Mouse (Mus musculus): ENCODE results near the gene Slc41a1. TPM values are rescaled to one million over a fixed set of nuclear protein-coding genes. Genes with fewer than 3 reads are reported as not detected.
"Not testable (repeated sequence)": the region's sequence is repeated elsewhere in the genome, so short reads cannot be mapped to it uniquely, and the experiment has no call there.

Gene Slc41a1
- total and polyA plus RNA-seq, 2 experiments = 1.5 to 5.8 TPM

GRCm38 (mm10) chr1:131812006-131812405 lies 15.3 kb upstream of the Slc41a1 start:
- Histone ChIP-seq H3K27me3 (ENCODE audit: control insufficient read depth, insufficient read depth, low read length) (no peaks in the 10 kb centered on the region), H3K4me1 (ENCODE audit: control insufficient read depth, insufficient read depth, low read length) (peaks cover 10% of the 10 kb centered on the region), H3K9ac (ENCODE audit: low read depth, low read length) (no peak overlapping the region), H3K4me3 (ENCODE audit: insufficient read depth, low read depth, low read length) (no peak overlapping the region), H3K27ac (replicated peaks; ENCODE audit: insufficient read depth, low read depth, low read length) (peak overlapping the region; percentile 77), H3K36me3 (ENCODE audit: control insufficient read depth, insufficient read depth, low read length) (peaks cover 34% of the 10 kb centered on the region), H3K79me2 (ENCODE audit: control insufficient read depth, insufficient read depth, low read length) (no peaks in the 10 kb centered on the region)
- no peak for DNase-seq (ENCODE audit: extremely low read depth, low read depth, low spot score)
- TF ChIP-seq POLR2A (IDR thresholded peaks at IDR 0.05; ENCODE audit: extremely low read depth, insufficient read depth, low read length) = no peak
- TF ChIP-seq CTCF (IDR thresholded peaks at IDR 0.05; ENCODE audit: low read depth, low read length) = no peak
- WGBS = 80% methylated on average over 9 of the region's 9 CpGs

GRCm38 (mm10) chr1:131812631-131813295 lies 14.5 kb upstream of the Slc41a1 start:
- TF ChIP-seq POLR2A (IDR thresholded peaks at IDR 0.05; ENCODE audit: extremely low read depth, insufficient read depth, low read length) (no peak), CTCF (IDR thresholded peaks at IDR 0.05; ENCODE audit: low read depth, low read length) (no peak)
- Histone ChIP-seq H3K9ac (ENCODE audit: low read depth, low read length) (no peak overlapping the region), H3K36me3 (ENCODE audit: control insufficient read depth, insufficient read depth, low read length) (peaks cover 39% of the 10 kb centered on the region), H3K4me3 (ENCODE audit: insufficient read depth, low read depth, low read length) (no peak overlapping the region), H3K4me1 (ENCODE audit: control insufficient read depth, insufficient read depth, low read length) (peaks cover 10% of the 10 kb centered on the region), H3K27ac (replicated peaks; ENCODE audit: insufficient read depth, low read depth, low read length) (peak overlapping the region; percentile 77), H3K27me3 (ENCODE audit: control insufficient read depth, insufficient read depth, low read length) (no peaks in the 10 kb centered on the region), H3K79me2 (ENCODE audit: control insufficient read depth, insufficient read depth, low read length) (no peaks in the 10 kb centered on the region)
- peak; percentile 97 for DNase-seq (ENCODE audit: extremely low read depth, low read depth, low spot score)
- WGBS = 30% methylated on average over 9 of the region's 9 CpGs

- 81% methylated on average over 4 of the region's 4 CpGs for WGBS
- DNase-seq (ENCODE audit: extremely low read depth, low read depth, low spot score) = no peak
- no peak overlapping the region for H3K27ac ChIP-seq (replicated peaks; ENCODE audit: insufficient read depth, low read depth, low read length)
Measured at GRCm38 (mm10) chr1:131813731-131814130, 13.6 kb upstream of the Slc41a1 start.

GRCm38 (mm10) chr1:131814191-131814590 lies 13.1 kb upstream of the Slc41a1 start:
- TF ChIP-seq CTCF (IDR thresholded peaks at IDR 0.05; ENCODE audit: low read depth, low read length) (no peak), POLR2A (IDR thresholded peaks at IDR 0.05; ENCODE audit: extremely low read depth, insufficient read depth, low read length) (no peak)

More at GRCm38 (mm10) chr1:131813731-131814130, 13.6 kb upstream of the Slc41a1 start:
- Histone ChIP-seq H3K79me2 (ENCODE audit: control insufficient read depth, insufficient read depth, low read length) (no peaks in the 10 kb centered on the region), H3K4me3 (ENCODE audit: insufficient read depth, low read depth, low read length) (no peak overlapping the region), H3K9ac (ENCODE audit: low read depth, low read length) (no peak overlapping the region), H3K27me3 (ENCODE audit: control insufficient read depth, insufficient read depth, low read length) (no peaks in the 10 kb centered on the region), H3K4me1 (ENCODE audit: control insufficient read depth, insufficient read depth, low read length) (peaks cover 10% of the 10 kb centered on the region), H3K36me3 (ENCODE audit: control insufficient read depth, insufficient read depth, low read length) (peaks cover 38% of the 10 kb centered on the region)
- TF ChIP-seq CTCF (IDR thresholded peaks at IDR 0.05; ENCODE audit: low read depth, low read length) = no peak
- no peak for TF ChIP-seq POLR2A (IDR thresholded peaks at IDR 0.05; ENCODE audit: extremely low read depth, insufficient read depth, low read length)

GRCm38 (mm10) chr1:131816886-131817285 lies 10.4 kb upstream of the Slc41a1 start:
- H3K36me3 ChIP-seq (ENCODE audit: control insufficient read depth, insufficient read depth, low read length) = peaks cover 33% of the 10 kb centered on the region

More at GRCm38 (mm10) chr1:131814191-131814590, 13.1 kb upstream of the Slc41a1 start:
- peaks cover 10% of the 10 kb centered on the region for H3K4me1 ChIP-seq (ENCODE audit: control insufficient read depth, insufficient read depth, low read length)
- H3K36me3 ChIP-seq (ENCODE audit: control insufficient read depth, insufficient read depth, low read length) = peaks cover 36% of the 10 kb centered on the region
- no peak for DNase-seq (ENCODE audit: extremely low read depth, low read depth, low spot score)
- H3K27me3 ChIP-seq (ENCODE audit: control insufficient read depth, insufficient read depth, low read length) = no peaks in the 10 kb centered on the region
- H3K9ac ChIP-seq (ENCODE audit: low read depth, low read length) = no peak overlapping the region
- no peaks in the 10 kb centered on the region for H3K79me2 ChIP-seq (ENCODE audit: control insufficient read depth, insufficient read depth, low read length)
- H3K4me3 ChIP-seq (ENCODE audit: insufficient read depth, low read depth, low read length) = no peak overlapping the region
- no peak overlapping the region for H3K27ac ChIP-seq (replicated peaks; ENCODE audit: insufficient read depth, low read depth, low read length)
- 91% methylated on average over 3 of the region's 3 CpGs for WGBS

GRCm38 (mm10) chr1:131820353-131820752 lies 6.9 kb upstream of the Slc41a1 start:
- H3K27ac ChIP-seq (replicated peaks; ENCODE audit: insufficient read depth, low read depth, low read length); H3K9ac ChIP-seq (ENCODE audit: low read depth, low read length); H3K4me3 ChIP-seq (ENCODE audit: insufficient read depth, low read depth, low read length); H3K4me1 ChIP-seq (ENCODE audit: control insufficient read depth, insufficient read depth, low read length); DNase-seq (ENCODE audit: extremely low read depth, low read depth, low spot score); H3K79me2 ChIP-seq (ENCODE audit: control insufficient read depth, insufficient read depth, low read length); H3K27me3 ChIP-seq (ENCODE audit: control insufficient read depth, insufficient read depth, low read length): not testable (repeated sequence)
- peaks cover 21% of the 10 kb centered on the region for H3K36me3 ChIP-seq (ENCODE audit: control insufficient read depth, insufficient read depth, low read length)
- whole genome bisulfite sequencing = 89% methylated on average over 9 of the region's 9 CpGs

More at GRCm38 (mm10) chr1:131816886-131817285, 10.4 kb upstream of the Slc41a1 start:
- Histone ChIP-seq H3K27me3 (ENCODE audit: control insufficient read depth, insufficient read depth, low read length) (no peaks in the 10 kb centered on the region), H3K4me3 (ENCODE audit: insufficient read depth, low read depth, low read length) (no peak overlapping the region), H3K9ac (ENCODE audit: low read depth, low read length) (no peak overlapping the region), H3K4me1 (ENCODE audit: control insufficient read depth, insufficient read depth, low read length) (peaks cover 9% of the 10 kb centered on the region), H3K27ac (replicated peaks; ENCODE audit: insufficient read depth, low read depth, low read length) (no peak overlapping the region), H3K79me2 (ENCODE audit: control insufficient read depth, insufficient read depth, low read length) (no peaks in the 10 kb centered on the region)
- DNase-seq (ENCODE audit: extremely low read depth, low read depth, low spot score) = no peak
- no peak for TF ChIP-seq CTCF (IDR thresholded peaks at IDR 0.05; ENCODE audit: low read depth, low read length)
- no peak for TF ChIP-seq POLR2A (IDR thresholded peaks at IDR 0.05; ENCODE audit: extremely low read depth, insufficient read depth, low read length)
- 94% methylated on average over 6 of the region's 6 CpGs for WGBS

Data from liver, adult 2 months (tissue).